Mouse (Mus musculus) hindbrain, embryonic 12.5 days (tissue): Measurements from ENCODE around the gene Mfn1. TPM values are rescaled to one million over a fixed set of nuclear protein-coding genes. Genes with fewer than 3 reads are reported as not detected.

Experiments
- ATAC-seq: fragments of 200-750 bp; cut with Nextera tagmentation; 2 replicates; pipeline ENCODE4 v1.8.0; 2017; ENCODE audit warnings: moderate TSS enrichment; ENCODE audit not compliant: low FRiP score
- H3K27ac ChIP-seq: fragments of 300-500 bp; sonication (generic); 2 replicates; pipeline ENCODE4 v1.5.1; 2016; ENCODE audit warnings: mild to moderate bottlenecking
- H3K27me3 ChIP-seq: fragments of 300-500 bp; sonication (generic); 2 replicates; pipeline ENCODE4 v1.6.1; 2016; ENCODE audit warnings: mild to moderate bottlenecking
- H3K36me3 ChIP-seq: fragments of 300-500 bp; sonication (generic); 2 replicates; pipeline ENCODE4 v1.6.1; 2016; ENCODE audit warnings: mild to moderate bottlenecking
- H3K4me1 ChIP-seq: fragments of 300-500 bp; sonication (generic); 2 replicates; pipeline ENCODE4 v1.6.1; 2016
- H3K4me2 ChIP-seq: fragments of 300-500 bp; sonication (generic); replicated peaks from 2 replicates; pipeline ENCODE4 v1.6.1; 2016; ENCODE audit warnings: mild to moderate bottlenecking
- H3K4me3 ChIP-seq: fragments of 300-500 bp; sonication (generic); 2 replicates; pipeline ENCODE4 v1.5.1; 2016; ENCODE audit warnings: mild to moderate bottlenecking
- H3K9ac ChIP-seq: fragments of 300-500 bp; sonication (generic); 2 replicates; pipeline ENCODE4 v1.6.1; 2016; ENCODE audit warnings: mild to moderate bottlenecking, moderate library complexity
- H3K9me3 ChIP-seq: fragments of 300-500 bp; sonication (generic); replicated peaks from 2 replicates; pipeline ENCODE4 v1.6.1; 2016; ENCODE audit warnings: mild to moderate bottlenecking
- WGBS: fragments of 180-500 bp; shearing (Covaris S2); methylation state at CpG from one replicate; pipeline ENCODE4 v1.1.7; 2016; 5-methylcytosine and 5-hydroxymethylcytosine counted together
- polyA plus RNA-seq: library from polyadenylated mRNA; unstranded; fragments of >200 nt; fragmentation: Nextera tagmentation; extraction: Ambion mirVana; gene quantifications from 2 replicates; pipeline ENCODE4 v1.2.1, GENCODE M21; 2016

The Mfn1 gene
- polyA plus RNA-seq, 1 experiment from 2014 or later = 48.4 TPM

GRCm38 (mm10) chr3:32513528-32513927 lies 15.7 kb upstream of the Mfn1 start:
- no peak for ATAC-seq
- H3K27ac ChIP-seq = no peak overlapping the region
- no peak overlapping the region for H3K4me3 ChIP-seq
- no peaks in the 10 kb centered on the region for H3K9me3 ChIP-seq
- H3K9ac ChIP-seq = no peak overlapping the region
- no peaks in the 10 kb centered on the region for H3K27me3 ChIP-seq
- H3K36me3 ChIP-seq = peaks cover 28% of the 10 kb centered on the region
- H3K4me1 ChIP-seq = peaks cover 21% of the 10 kb centered on the region
- H3K4me2 ChIP-seq = no peak overlapping the region

- H3K9ac ChIP-seq = no peak overlapping the region
- no peaks in the 10 kb centered on the region for H3K27me3 ChIP-seq
- 0 out of 2 replicates have a peak, but pooled peaks cover 3% of the 10 kb centered on the region for H3K9me3 ChIP-seq
- no peak overlapping the region for H3K4me3 ChIP-seq
- 95% methylated on average over 4 of the region's 4 CpGs for WGBS
- no peak overlapping the region for H3K27ac ChIP-seq
- H3K4me2 ChIP-seq = no peak overlapping the region
- peaks cover 32% of the 10 kb centered on the region for H3K36me3 ChIP-seq
- peaks cover 5% of the 10 kb centered on the region; the same call in 1 of the 2 replicates for H3K4me1 ChIP-seq
- no peak for ATAC-seq
Observed at GRCm38 (mm10) chr3:32527181-32527580, 2.1 kb upstream of the Mfn1 start.

GRCm38 (mm10) chr3:32530041-32530440 lies 776 bp downstream of the Mfn1 start:
- ATAC-seq = no peak

GRCm38 (mm10) chr3:32535692-32536091 lies 6.4 kb downstream of the Mfn1 start:
- peaks cover 41% of the 10 kb centered on the region for H3K36me3 ChIP-seq

More at GRCm38 (mm10) chr3:32530041-32530440, 776 bp downstream of the Mfn1 start:
- peaks cover 5% of the 10 kb centered on the region; the same call in 1 of the 2 replicates for H3K4me1 ChIP-seq
- H3K9ac ChIP-seq = peak overlapping the region; percentile 81
- no peaks in the 10 kb centered on the region for H3K27me3 ChIP-seq
- H3K36me3 ChIP-seq = peaks cover 31% of the 10 kb centered on the region
- H3K27ac ChIP-seq = no peak overlapping the region
- 13% methylated on average over 5 of the region's 5 CpGs for WGBS
- H3K4me2 ChIP-seq = peak overlapping the region; percentile 51
- H3K4me3 ChIP-seq = peak overlapping the region; percentile 75
- 0 out of 2 replicates have a peak, but pooled peaks cover 3% of the 10 kb centered on the region for H3K9me3 ChIP-seq

GRCm38 (mm10) chr3:32537556-32537955 lies 8.3 kb downstream of the Mfn1 start:
- Histone ChIP-seq H3K4me1 (no peaks in the 10 kb centered on the region), H3K4me2 (no peak overlapping the region), H3K27me3 (no peaks in the 10 kb centered on the region), H3K9me3 (no peaks in the 10 kb centered on the region), H3K27ac (no peak overlapping the region), H3K9ac (no peak overlapping the region), H3K36me3 (peaks cover 38% of the 10 kb centered on the region), H3K4me3 (no peak overlapping the region)
- ATAC-seq = no peak
- WGBS = 55% methylated on average over 1 of the region's 1 CpGs

More at GRCm38 (mm10) chr3:32535692-32536091, 6.4 kb downstream of the Mfn1 start:
- Histone ChIP-seq H3K9ac (no peak overlapping the region), H3K4me1 (0 out of 2 replicates have a peak, but pooled peaks cover 2% of the 10 kb centered on the region), H3K4me2 (no peak overlapping the region), H3K9me3 (no peaks in the 10 kb centered on the region), H3K27me3 (no peaks in the 10 kb centered on the region), H3K4me3 (no peak overlapping the region), H3K27ac (no peak overlapping the region)
- WGBS = 82% methylated on average over 1 of the region's 1 CpGs
- ATAC-seq = no peak

GRCm38 (mm10) chr3:32538091-32538490 lies 8.8 kb downstream of the Mfn1 start:
- no peaks in the 10 kb centered on the region for H3K9me3 ChIP-seq
- H3K4me3 ChIP-seq = no peak overlapping the region
- no peak for ATAC-seq
- H3K27ac ChIP-seq = no peak overlapping the region
- H3K4me2 ChIP-seq = no peak overlapping the region
- peaks cover 34% of the 10 kb centered on the region for H3K36me3 ChIP-seq
- H3K9ac ChIP-seq = no peak overlapping the region
- 91% methylated on average over 5 of the region's 5 CpGs for WGBS
- H3K4me1 ChIP-seq = no peaks in the 10 kb centered on the region
- no peaks in the 10 kb centered on the region for H3K27me3 ChIP-seq

- WGBS = 97% methylated on average over 1 of the region's 1 CpGs
- H3K4me3 ChIP-seq = no peak overlapping the region
- no peak for ATAC-seq
- H3K9ac ChIP-seq = no peak overlapping the region
- H3K36me3 ChIP-seq = peaks cover 34% of the 10 kb centered on the region
- H3K4me2 ChIP-seq = no peak overlapping the region
- H3K27me3 ChIP-seq = no peaks in the 10 kb centered on the region
- H3K4me1 ChIP-seq = no peaks in the 10 kb centered on the region
- no peaks in the 10 kb centered on the region for H3K9me3 ChIP-seq
- H3K27ac ChIP-seq = no peak overlapping the region
Observed at GRCm38 (mm10) chr3:32553061-32553460, 23.8 kb downstream of the Mfn1 start.

GRCm38 (mm10) chr3:32563401-32563800 lies 34.1 kb downstream of the Mfn1 start:
- H3K27ac ChIP-seq = no peak overlapping the region
- peaks cover 49% of the 10 kb centered on the region for H3K36me3 ChIP-seq
- H3K9ac ChIP-seq = no peak overlapping the region
- WGBS = 90% methylated on average over 6 of the region's 6 CpGs
- H3K27me3 ChIP-seq = no peaks in the 10 kb centered on the region
- ATAC-seq = no peak
- no peak overlapping the region for H3K4me2 ChIP-seq
- H3K4me3 ChIP-seq = no peak overlapping the region
- no peaks in the 10 kb centered on the region for H3K9me3 ChIP-seq
- H3K4me1 ChIP-seq = no peaks in the 10 kb centered on the region

- no peaks in the 10 kb centered on the region for H3K9me3 ChIP-seq
- no peak for ATAC-seq
- H3K4me1 ChIP-seq = no peaks in the 10 kb centered on the region
- H3K4me2 ChIP-seq = no peak overlapping the region
- no peak overlapping the region for H3K4me3 ChIP-seq
- no peaks in the 10 kb centered on the region for H3K27me3 ChIP-seq
- WGBS = 93% methylated on average over 2 of the region's 2 CpGs
- H3K9ac ChIP-seq = no peak overlapping the region
- H3K36me3 ChIP-seq = peaks cover 58% of the 10 kb centered on the region
- H3K27ac ChIP-seq = no peak overlapping the region
Observed at GRCm38 (mm10) chr3:32573086-32573485, 43.8 kb downstream of the Mfn1 start.

- no peaks in the 10 kb centered on the region for H3K9me3 ChIP-seq
- H3K4me3 ChIP-seq = no peak overlapping the region
- H3K27ac ChIP-seq = no peak overlapping the region
- H3K4me2 ChIP-seq = no peak overlapping the region
- H3K36me3 ChIP-seq = peaks cover 51% of the 10 kb centered on the region
- ATAC-seq = no peak
- H3K9ac ChIP-seq = no peak overlapping the region
- H3K27me3 ChIP-seq = no peaks in the 10 kb centered on the region
- no peaks in the 10 kb centered on the region for H3K4me1 ChIP-seq
- 71% methylated on average over 9 of the region's 9 CpGs for WGBS
Observed at GRCm38 (mm10) chr3:32573881-32574280, 44.6 kb downstream of the Mfn1 start.

GRCm38 (mm10) chr3:32575151-32575550 lies 45.9 kb downstream of the Mfn1 start:
- no peak for ATAC-seq
- no peaks in the 10 kb centered on the region for H3K9me3 ChIP-seq
- H3K27me3 ChIP-seq = no peaks in the 10 kb centered on the region
- H3K36me3 ChIP-seq = peaks cover 38% of the 10 kb centered on the region
- H3K4me2 ChIP-seq = no peak overlapping the region
- H3K4me1 ChIP-seq = no peaks in the 10 kb centered on the region
- H3K9ac ChIP-seq = no peak overlapping the region
- no peak overlapping the region for H3K4me3 ChIP-seq
- WGBS = 90% methylated on average over 3 of the region's 3 CpGs
- H3K27ac ChIP-seq = no peak overlapping the region

GRCm38 (mm10) chr3:32578772-32579171 lies 49.5 kb downstream of the Mfn1 start:
- Histone ChIP-seq H3K4me3 (no peak overlapping the region), H3K9me3 (no peaks in the 10 kb centered on the region), H3K27me3 (no peaks in the 10 kb centered on the region), H3K27ac (no peak overlapping the region), H3K4me2 (no peak overlapping the region), H3K9ac (no peak overlapping the region), H3K4me1 (no peaks in the 10 kb centered on the region), H3K36me3 (peaks cover 56% of the 10 kb centered on the region)
- WGBS = 93% methylated on average over 5 of the region's 5 CpGs
- no peak for ATAC-seq

GRCm38 (mm10) chr3:32580738-32581137 lies 51.5 kb downstream of the Mfn1 start:
- no peak overlapping the region for H3K9ac ChIP-seq
- no peak for ATAC-seq
- H3K36me3 ChIP-seq = peaks cover 43% of the 10 kb centered on the region
- H3K4me1 ChIP-seq = no peaks in the 10 kb centered on the region
- H3K4me2 ChIP-seq = no peak overlapping the region
- H3K9me3 ChIP-seq = no peaks in the 10 kb centered on the region
- 86% methylated on average over 3 of the region's 3 CpGs for WGBS
- H3K4me3 ChIP-seq = no peak overlapping the region
- no peaks in the 10 kb centered on the region for H3K27me3 ChIP-seq
- H3K27ac ChIP-seq = no peak overlapping the region
